Mouse (Mus musculus) neural tube, embryonic 11.5 days (tissue): ENCODE measurements at regions not wholly inside any gene's neighbourhood (a gene's known extent, or its start where the extent isn't known, plus 50 kb on each side); places are given as distances from the start of the nearest gene placed in this dataset.

Experiments
- ATAC-seq: fragments of 200-750 bp; cut with Nextera tagmentation; 2 replicates; pipeline ENCODE4 v1.8.0; 2017; ENCODE audit warnings: moderate number of reproducible peaks, mild to moderate bottlenecking, moderate TSS enrichment, moderate library complexity; ENCODE audit not compliant: insufficient read depth, low FRiP score, low TSS enrichment
- DNase-seq: peaks from one replicate; pipeline ENCODE4 v3.0.0-alpha.2; 2015; ENCODE audit warnings: low spot score
- H3K27ac ChIP-seq: fragments of 300-500 bp; sonication (generic); 2 replicates; pipeline ENCODE4 v1.5.1; 2014; ENCODE audit warnings: low read depth, mild to moderate bottlenecking, low read length
- H3K27me3 ChIP-seq: fragments of 300-500 bp; sonication (generic); 2 replicates; pipeline ENCODE4 v1.6.1; 2014; ENCODE audit warnings: mild to moderate bottlenecking, low read length, mixed read lengths; ENCODE audit not compliant: control insufficient read depth, insufficient read depth
- H3K36me3 ChIP-seq: fragments of 300-500 bp; sonication (generic); 2 replicates; pipeline ENCODE4 v1.6.1; 2014; ENCODE audit warnings: mild to moderate bottlenecking, low read length, moderate library complexity, mixed read lengths; ENCODE audit not compliant: control insufficient read depth, insufficient read depth
- H3K4me1 ChIP-seq: fragments of 300-500 bp; sonication (generic); 2 replicates; pipeline ENCODE4 v1.6.1; 2014; ENCODE audit warnings: low read length, mixed read lengths; ENCODE audit not compliant: control insufficient read depth, insufficient read depth
- H3K4me2 ChIP-seq: fragments of 300-500 bp; sonication (generic); 2 replicates; pipeline ENCODE4 v1.6.1; 2014; ENCODE audit warnings: low read depth, mild to moderate bottlenecking, moderate library complexity
- H3K4me3 ChIP-seq: fragments of 300-500 bp; sonication (generic); 2 replicates; pipeline ENCODE4 v1.5.1; 2014; ENCODE audit warnings: low read depth, low read length
- H3K9ac ChIP-seq: fragments of 300-500 bp; sonication (generic); 2 replicates; pipeline ENCODE4 v1.6.1; 2014; ENCODE audit warnings: mild to moderate bottlenecking, low read length
- H3K9me3 ChIP-seq: fragments of 300-500 bp; sonication (generic); 2 replicates; pipeline ENCODE4 v1.6.1; 2016; ENCODE audit warnings: low read length; ENCODE audit not compliant: control insufficient read depth
- WGBS: fragments of 180-500 bp; shearing (Covaris S2); extraction: QIAGEN DNeasy Blood & Tissue Kit; methylation state at CpG from one replicate; pipeline ENCODE4 v1.1.7; 2014; 5-methylcytosine and 5-hydroxymethylcytosine counted together

GRCm38 (mm10) chr1:106483008-106483407 is 231.1 kb downstream of the Bcl2 start:
- Histone ChIP-seq H3K9ac (no peak overlapping the region), H3K9me3 (no peaks in the 10 kb centered on the region), H3K4me1 (no peaks in the 10 kb centered on the region), H3K4me3 (no peak overlapping the region), H3K27ac (no peak overlapping the region), H3K27me3 (no peaks in the 10 kb centered on the region), H3K4me2 (no peak overlapping the region), H3K36me3 (no peaks in the 10 kb centered on the region)
- ATAC-seq: no peak
- no peak for DNase-seq
- WGBS: 78% methylated on average over 3 of the region's 3 CpGs

- H3K27ac ChIP-seq: no peak overlapping the region
Measured at GRCm38 (mm10) chr1:106477670-106478355, 236.3 kb downstream of the Bcl2 start.

GRCm38 (mm10) chr1:106468021-106468420 is 246.1 kb downstream of the Bcl2 start:
- WGBS: 92% methylated on average over 9 of the region's 9 CpGs
- Histone ChIP-seq H3K27me3 (no peaks in the 10 kb centered on the region), H3K9ac (no peak overlapping the region), H3K4me2 (no peak overlapping the region), H3K9me3 (no peaks in the 10 kb centered on the region), H3K4me3 (no peak overlapping the region), H3K36me3 (no peaks in the 10 kb centered on the region), H3K27ac (no peak overlapping the region), H3K4me1 (peaks cover 3% of the 10 kb centered on the region; the same call in 1 of the 2 replicates)
- DNase-seq (no peak), ATAC-seq (no peak)

More at GRCm38 (mm10) chr1:106477670-106478355, 236.3 kb downstream of the Bcl2 start:
- no peak for DNase-seq
- Histone ChIP-seq H3K4me2 (no peak overlapping the region), H3K9ac (no peak overlapping the region), H3K27me3 (no peaks in the 10 kb centered on the region), H3K9me3 (no peaks in the 10 kb centered on the region), H3K4me1 (no peaks in the 10 kb centered on the region), H3K4me3 (no peak overlapping the region), H3K36me3 (no peaks in the 10 kb centered on the region)
- ATAC-seq: no peak
- 58% methylated on average over 7 of the region's 7 CpGs for WGBS

- no peak for ATAC-seq
- H3K27me3 ChIP-seq: no peaks in the 10 kb centered on the region
- H3K9ac ChIP-seq: no peak overlapping the region
- no peak overlapping the region for H3K27ac ChIP-seq
- H3K4me3 ChIP-seq: no peak overlapping the region
- 85% methylated on average over 4 of the region's 4 CpGs for WGBS
- H3K36me3 ChIP-seq: no peaks in the 10 kb centered on the region
- no peak for DNase-seq
- no peak overlapping the region for H3K4me2 ChIP-seq
- H3K4me1 ChIP-seq: peaks cover 3% of the 10 kb centered on the region; the same call in 1 of the 2 replicates
- no peaks in the 10 kb centered on the region for H3K9me3 ChIP-seq
Measured at GRCm38 (mm10) chr1:106466644-106467043, 247.4 kb downstream of the Bcl2 start.

DNA sequence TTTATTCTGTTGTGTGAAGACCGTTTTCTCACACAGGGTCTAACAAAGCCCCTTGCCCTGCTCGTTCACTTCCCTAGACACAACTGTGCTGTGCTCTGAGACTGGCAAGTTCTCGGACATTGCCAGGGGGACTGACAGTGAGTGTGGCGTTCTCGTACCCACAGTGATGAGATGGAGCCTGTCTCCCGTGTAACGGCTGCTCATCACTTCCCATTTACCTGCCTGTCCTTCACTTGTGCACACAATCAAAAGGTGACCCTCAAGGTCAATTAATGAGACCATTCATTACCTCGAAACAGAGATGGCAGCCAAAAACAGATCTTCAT is 248.1 kb downstream of the Bcl2 start:
- H3K4me2 ChIP-seq: no peak overlapping the region
- H3K36me3 ChIP-seq: no peaks in the 10 kb centered on the region
- 0 out of 2 replicates have a peak overlapping the region, but pooled peaks have one; percentile 50 for H3K27ac ChIP-seq
- no peak overlapping the region for H3K9ac ChIP-seq
- WGBS: 45% methylated on average over 8 of the region's 8 CpGs
- H3K27me3 ChIP-seq: no peaks in the 10 kb centered on the region
- H3K9me3 ChIP-seq: no peaks in the 10 kb centered on the region
- no peak overlapping the region for H3K4me3 ChIP-seq
- no peak for DNase-seq
- peaks cover 3% of the 10 kb centered on the region; the same call in 1 of the 2 replicates for H3K4me1 ChIP-seq
- peak; percentile 85; the same call in 1 of the 2 replicates for ATAC-seq

DNA sequence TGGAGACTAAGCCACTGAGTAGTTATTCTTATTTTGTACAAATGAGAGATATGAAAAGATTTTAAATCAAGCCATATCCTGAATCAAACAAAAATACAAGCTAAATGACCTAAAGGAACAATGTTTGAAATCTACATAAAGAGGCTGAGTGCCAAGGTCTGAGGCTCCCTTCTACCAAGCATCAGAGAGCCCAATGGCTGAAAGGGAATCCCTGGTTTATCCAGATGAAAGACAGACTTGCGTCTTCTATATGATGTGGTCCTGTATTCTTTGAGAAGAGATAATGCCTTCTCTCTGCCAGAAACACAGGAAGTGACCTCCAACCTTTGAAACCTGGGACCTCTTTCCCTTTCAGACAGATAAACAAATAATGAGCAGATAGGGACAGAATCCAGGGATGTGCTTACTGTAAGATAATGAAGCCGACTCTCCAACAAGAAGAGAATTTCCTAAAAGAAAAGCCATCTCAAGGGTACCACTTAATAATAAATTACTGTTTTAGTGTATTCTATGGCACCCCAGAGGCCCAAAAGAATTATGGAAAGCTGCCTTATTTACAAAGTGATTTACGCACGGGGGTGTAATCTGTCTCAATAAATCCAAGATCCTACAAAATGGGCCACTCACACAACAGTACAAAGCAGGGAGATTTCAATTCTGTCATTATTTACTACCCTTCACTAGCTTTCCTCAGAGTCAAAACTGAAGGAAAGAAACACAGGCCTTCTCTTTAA is 248.7 kb downstream of the Bcl2 start:
- no peak overlapping the region for H3K9ac ChIP-seq
- no peak overlapping the region for H3K27ac ChIP-seq
- no peaks in the 10 kb centered on the region for H3K27me3 ChIP-seq
- H3K4me2 ChIP-seq: no peak overlapping the region
- DNase-seq (no peak), ATAC-seq (peak; percentile 82)
- H3K4me3 ChIP-seq: no peak overlapping the region
- no peaks in the 10 kb centered on the region for H3K9me3 ChIP-seq
- H3K4me1 ChIP-seq: peaks cover 3% of the 10 kb centered on the region; the same call in 1 of the 2 replicates
- WGBS: 50% methylated on average over 4 of the region's 4 CpGs
- H3K36me3 ChIP-seq: no peaks in the 10 kb centered on the region

DNA sequence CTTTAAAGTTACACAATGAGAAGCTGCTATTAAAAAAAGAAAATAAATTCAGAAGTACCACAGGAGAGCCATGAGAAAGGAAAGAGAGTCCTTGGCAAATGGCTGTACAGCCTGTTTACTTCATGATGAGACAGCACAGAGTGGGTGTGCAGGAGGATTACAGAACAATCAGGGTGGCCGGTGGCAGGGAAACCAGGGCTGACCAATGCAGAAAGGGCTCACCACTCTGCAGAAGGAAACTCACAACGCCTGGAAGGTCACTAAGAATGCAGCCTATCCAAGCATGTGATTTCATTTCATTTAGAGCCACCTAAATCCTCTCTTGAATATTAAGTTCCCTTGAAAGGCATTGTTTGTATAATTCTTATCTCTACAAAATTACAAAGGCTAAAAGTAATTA is 249.3 kb downstream of the Bcl2 start:
- 38% methylated on average over 2 of the region's 2 CpGs for WGBS
- Histone ChIP-seq H3K27me3 (no peaks in the 10 kb centered on the region), H3K9me3 (no peaks in the 10 kb centered on the region), H3K9ac (no peak overlapping the region), H3K4me3 (no peak overlapping the region), H3K27ac (no peak overlapping the region), H3K4me2 (no peak overlapping the region), H3K36me3 (no peaks in the 10 kb centered on the region), H3K4me1 (peaks cover 3% of the 10 kb centered on the region; the same call in 1 of the 2 replicates)
- DNase-seq (no peak), ATAC-seq (0 out of 2 replicates have a peak, but pooled peaks have one; percentile 46)

DNA sequence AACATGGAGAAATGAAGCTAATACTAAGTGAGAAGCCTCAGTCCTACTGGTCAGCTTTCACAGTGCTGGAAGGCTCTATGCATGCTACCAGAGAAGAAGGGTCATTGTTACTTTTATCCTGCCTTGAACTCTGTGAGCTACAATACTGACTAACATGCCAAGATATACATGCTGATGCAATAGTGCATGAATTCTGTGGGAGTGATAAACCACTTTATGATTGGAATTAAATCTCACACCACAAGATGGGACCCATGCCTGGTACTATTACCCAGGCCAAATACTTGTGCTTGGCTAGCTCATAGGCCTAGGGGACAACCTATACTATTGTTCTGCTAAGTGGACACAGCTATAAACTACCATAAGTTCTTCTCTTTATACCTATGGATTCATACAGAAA is 251.5 kb downstream of the Bcl2 start:
- no peak for DNase-seq
- Histone ChIP-seq H3K9me3 (no peaks in the 10 kb centered on the region), H3K4me2 (no peak overlapping the region), H3K4me3 (no peak overlapping the region), H3K27ac (no peak overlapping the region), H3K9ac (no peak overlapping the region), H3K27me3 (no peaks in the 10 kb centered on the region), H3K4me1 (peaks cover 3% of the 10 kb centered on the region; the same call in 1 of the 2 replicates), H3K36me3 (no peaks in the 10 kb centered on the region)
- no peak for ATAC-seq

DNA sequence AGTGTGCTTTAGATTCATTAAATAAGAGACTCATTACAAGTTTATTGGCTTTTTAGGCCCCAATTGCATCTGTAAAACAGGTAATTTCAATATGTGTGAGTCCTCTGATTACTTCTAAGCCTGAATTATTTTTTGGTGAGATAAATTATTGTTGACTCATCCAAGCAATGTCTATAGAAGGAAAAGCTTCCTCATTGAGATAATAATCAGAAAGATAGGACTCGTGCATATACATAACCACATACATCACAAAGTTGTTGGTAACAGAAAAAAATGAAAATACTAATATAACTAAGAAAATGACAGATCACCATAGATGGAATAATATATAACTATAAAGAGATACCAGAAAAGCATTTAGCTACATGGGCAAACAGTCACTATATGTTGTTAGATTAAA is 252.0 kb downstream of the Bcl2 start:
- Histone ChIP-seq H3K27me3 (no peaks in the 10 kb centered on the region), H3K4me3 (no peak overlapping the region), H3K9ac (no peak overlapping the region), H3K27ac (no peak overlapping the region), H3K36me3 (no peaks in the 10 kb centered on the region), H3K4me1 (peaks cover 3% of the 10 kb centered on the region; the same call in 1 of the 2 replicates), H3K9me3 (no peaks in the 10 kb centered on the region), H3K4me2 (no peak overlapping the region)
- 91% methylated on average over 1 of the region's 1 CpGs for WGBS
- ATAC-seq (no peak), DNase-seq (no peak)
